Mouse (Mus musculus) hindbrain, embryonic 16.5 days (tissue): ENCODE measurements around the gene Vwa8. TPM values are rescaled to one million over a fixed set of nuclear protein-coding genes. Genes with fewer than 3 reads are reported as not detected.
"Not testable (repeated sequence)": the region's sequence is repeated elsewhere in the genome, so short reads cannot be mapped to it uniquely, and the experiment has no call there.

Source experiments
- ATAC-seq: fragments of 200-750 bp; cut with Nextera tagmentation; 2 replicates; pipeline ENCODE4 v1.8.0; 2017; ENCODE audit warnings: moderate TSS enrichment, moderate library complexity
- H3K27ac ChIP-seq: fragments of 300-500 bp; sonication (generic); 2 replicates; pipeline ENCODE4 v1.5.1; 2014; ENCODE audit warnings: low read depth, mild to moderate bottlenecking, control low read depth, low read length, moderate library complexity
- H3K27me3 ChIP-seq: fragments of 300-500 bp; sonication (generic); replicated peaks from 2 replicates; pipeline ENCODE4 v1.6.1; 2014; ENCODE audit warnings: low read length; ENCODE audit not compliant: control insufficient read depth, insufficient read depth
- H3K36me3 ChIP-seq: fragments of 300-500 bp; sonication (generic); 2 replicates; pipeline ENCODE4 v1.6.1; 2014; ENCODE audit warnings: mild to moderate bottlenecking, low read length, moderate library complexity, mixed read lengths; ENCODE audit not compliant: control insufficient read depth, insufficient read depth
- H3K4me1 ChIP-seq: fragments of 300-500 bp; sonication (generic); 2 replicates; pipeline ENCODE4 v1.6.1; 2014; ENCODE audit warnings: low read depth, low read length; ENCODE audit not compliant: control insufficient read depth, insufficient read depth
- H3K4me2 ChIP-seq: fragments of 300-500 bp; sonication (generic); 2 replicates; pipeline ENCODE4 v1.6.1; 2014; ENCODE audit warnings: mild to moderate bottlenecking, low read length, control low read depth, moderate library complexity
- H3K4me3 ChIP-seq: fragments of 300-500 bp; sonication (generic); 2 replicates; pipeline ENCODE4 v1.5.1; 2014; ENCODE audit warnings: mild to moderate bottlenecking, low read length, control low read depth, moderate library complexity
- H3K9ac ChIP-seq: fragments of 300-500 bp; sonication (generic); 2 replicates; pipeline ENCODE4 v1.6.1; 2014; ENCODE audit warnings: low read depth, mild to moderate bottlenecking, control low read depth, low read length, moderate library complexity
- H3K9me3 ChIP-seq: fragments of 300-500 bp; sonication (generic); 2 replicates; pipeline ENCODE4 v1.6.1; 2014; ENCODE audit warnings: mild to moderate bottlenecking, low read length, moderate library complexity; ENCODE audit not compliant: control insufficient read depth
- WGBS: fragments of 180-500 bp; shearing (Covaris S2); extraction: QIAGEN DNeasy Blood & Tissue Kit; methylation state at CpG from one replicate; pipeline ENCODE4 v1.1.7; 2014; 5-methylcytosine and 5-hydroxymethylcytosine counted together
- polyA plus RNA-seq: library from polyadenylated mRNA; unstranded; fragments of >200 nt; fragmentation: Nextera tagmentation; extraction: Ambion mirVana; gene quantifications from 2 replicates; pipeline ENCODE4 v1.2.1, GENCODE M21; 2015

Vwa8 gene
- polyA plus RNA-seq, 1 experiment from 2014 or later: 7.9 TPM

- no peaks in the 10 kb centered on the region for H3K4me1 ChIP-seq
- no peak overlapping the region for H3K4me2 ChIP-seq
- no peak overlapping the region for H3K4me3 ChIP-seq
- no peak overlapping the region for H3K9ac ChIP-seq
- H3K36me3 ChIP-seq: no peaks in the 10 kb centered on the region
- H3K27ac ChIP-seq: no peak overlapping the region
- WGBS: 79% methylated on average over 8 of the region's 8 CpGs
- no peaks in the 10 kb centered on the region for H3K9me3 ChIP-seq
- ATAC-seq: no peak
- H3K27me3 ChIP-seq: no peaks in the 10 kb centered on the region
These were observed 138.7 kb downstream of the Vwa8 start for GRCm38 (mm10) chr14:78987543-78987942.

GRCm38 (mm10) chr14:78992456-78992855 is 143.6 kb downstream of the Vwa8 start:
- Histone ChIP-seq H3K4me1 (no peaks in the 10 kb centered on the region), H3K9me3 (no peaks in the 10 kb centered on the region), H3K4me2 (no peak overlapping the region), H3K27me3 (no peaks in the 10 kb centered on the region), H3K27ac (no peak overlapping the region), H3K36me3 (no peaks in the 10 kb centered on the region), H3K9ac (no peak overlapping the region), H3K4me3 (no peak overlapping the region)
- WGBS: 86% methylated on average over 4 of the region's 4 CpGs
- no peak for ATAC-seq

- Histone ChIP-seq H3K4me3 (no peak overlapping the region), H3K9me3 (no peaks in the 10 kb centered on the region), H3K36me3 (no peaks in the 10 kb centered on the region), H3K27me3 (no peaks in the 10 kb centered on the region), H3K4me1 (no peaks in the 10 kb centered on the region), H3K27ac (no peak overlapping the region), H3K4me2 (no peak overlapping the region), H3K9ac (no peak overlapping the region)
- 71% methylated on average over 4 of the region's 4 CpGs for WGBS
- ATAC-seq: no peak
These were observed 144.7 kb downstream of the Vwa8 start for GRCm38 (mm10) chr14:78993515-78993914.

- 95% methylated on average over 2 of the region's 2 CpGs for WGBS
These were observed 147.5 kb downstream of the Vwa8 start for GRCm38 (mm10) chr14:78996359-78996758.

GRCm38 (mm10) chr14:79003576-79003975 is 154.7 kb downstream of the Vwa8 start:
- H3K9ac ChIP-seq: no peak overlapping the region
- no peak overlapping the region for H3K4me2 ChIP-seq
- H3K36me3 ChIP-seq: no peaks in the 10 kb centered on the region
- H3K27ac ChIP-seq: no peak overlapping the region
- H3K9me3 ChIP-seq: no peaks in the 10 kb centered on the region
- WGBS: 46% methylated on average over 1 of the region's 1 CpGs
- H3K27me3 ChIP-seq: no peaks in the 10 kb centered on the region
- H3K4me3 ChIP-seq: no peak overlapping the region
- no peak for ATAC-seq
- no peaks in the 10 kb centered on the region for H3K4me1 ChIP-seq

More at GRCm38 (mm10) chr14:78996359-78996758, 147.5 kb downstream of the Vwa8 start:
- ATAC-seq: no peak
- H3K9me3 ChIP-seq: no peaks in the 10 kb centered on the region
- H3K4me3 ChIP-seq: no peak overlapping the region
- H3K36me3 ChIP-seq: no peaks in the 10 kb centered on the region
- H3K27me3 ChIP-seq: no peaks in the 10 kb centered on the region
- H3K9ac ChIP-seq: no peak overlapping the region
- H3K4me2 ChIP-seq: no peak overlapping the region
- H3K4me1 ChIP-seq: no peaks in the 10 kb centered on the region
- no peak overlapping the region for H3K27ac ChIP-seq

- not testable (repeated sequence) for H3K9me3 ChIP-seq, H3K4me1 ChIP-seq, H3K9ac ChIP-seq, H3K27me3 ChIP-seq, H3K27ac ChIP-seq, H3K4me2 ChIP-seq, H3K4me3 ChIP-seq, ATAC-seq, H3K36me3 ChIP-seq
- 78% methylated on average over 5 of the region's 5 CpGs for WGBS
These were observed 168.9 kb downstream of the Vwa8 start for GRCm38 (mm10) chr14:79017710-79018109.

GRCm38 (mm10) chr14:79018564-79018963 is 169.7 kb downstream of the Vwa8 start:
- no peak overlapping the region for H3K4me3 ChIP-seq

GRCm38 (mm10) chr14:79021725-79022124 is 172.9 kb downstream of the Vwa8 start:
- H3K4me3 ChIP-seq: no peak overlapping the region
- no peak overlapping the region for H3K4me2 ChIP-seq
- H3K9ac ChIP-seq: no peak overlapping the region
- H3K27ac ChIP-seq: no peak overlapping the region
- H3K27me3 ChIP-seq: no peaks in the 10 kb centered on the region
- no peaks in the 10 kb centered on the region; the same call in none of the 2 replicates for H3K4me1 ChIP-seq
- H3K9me3 ChIP-seq: no peaks in the 10 kb centered on the region
- WGBS: 26% methylated on average over 7 of the region's 7 CpGs
- no peak for ATAC-seq
- H3K36me3 ChIP-seq: no peaks in the 10 kb centered on the region

More at GRCm38 (mm10) chr14:79018564-79018963, 169.7 kb downstream of the Vwa8 start:
- Histone ChIP-seq H3K4me1 (no peaks in the 10 kb centered on the region; the same call in none of the 2 replicates), H3K27ac (no peak overlapping the region), H3K36me3 (no peaks in the 10 kb centered on the region), H3K27me3 (no peaks in the 10 kb centered on the region), H3K4me2 (no peak overlapping the region), H3K9ac (no peak overlapping the region), H3K9me3 (no peaks in the 10 kb centered on the region)
- ATAC-seq: no peak
- WGBS: 81% methylated on average over 4 of the region's 4 CpGs

- no peak overlapping the region for H3K9ac ChIP-seq
- H3K27ac ChIP-seq: no peak overlapping the region
- no peak for ATAC-seq
- H3K9me3 ChIP-seq: no peaks in the 10 kb centered on the region
- no peaks in the 10 kb centered on the region for H3K36me3 ChIP-seq
- no peaks in the 10 kb centered on the region for H3K4me1 ChIP-seq
- H3K4me3 ChIP-seq: no peak overlapping the region
- 78% methylated on average over 3 of the region's 3 CpGs for whole genome bisulfite sequencing
- H3K27me3 ChIP-seq: no peaks in the 10 kb centered on the region
- no peak overlapping the region for H3K4me2 ChIP-seq
These were observed 180.2 kb downstream of the Vwa8 start for GRCm38 (mm10) chr14:79028996-79029575.
